Mouse (Mus musculus) left cerebral cortex, adult 9 months (tissue): ENCODE measurements at regions not wholly inside any gene's neighbourhood (a gene's known extent, or its start where the extent isn't known, plus 50 kb on each side); places are given as distances from the start of the nearest gene placed in this dataset.
"Not testable (repeated sequence)": the region's sequence is repeated elsewhere in the genome, so short reads cannot be mapped to it uniquely, and the experiment has no call there.

Experiments
- DNase-seq, 2 experiments: peaks; one replicate each; pipeline ENCODE4 v3.0.0; 2022; ENCODE audit warnings: low spot score in 2 of 2

DNA sequence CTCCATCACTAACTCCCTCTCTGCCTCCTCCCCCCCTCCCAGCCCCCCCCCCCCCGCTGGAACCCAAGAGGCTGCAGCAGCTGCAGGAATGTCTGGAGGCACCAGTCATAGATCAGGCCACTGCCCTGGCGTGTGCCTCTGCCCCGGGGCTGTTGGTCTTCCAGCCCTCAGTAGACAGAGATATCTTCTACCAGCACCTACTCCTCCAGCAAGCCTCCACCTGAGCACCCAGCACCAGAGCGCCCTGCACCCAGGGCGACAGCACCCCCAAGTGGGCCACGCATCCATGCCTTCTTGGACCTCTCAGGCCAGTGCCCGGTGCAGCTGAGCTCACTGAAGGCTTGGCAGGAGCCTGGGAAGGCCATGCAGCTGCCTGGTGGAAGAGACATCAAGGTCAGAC, 936.5 kb downstream of the Diaph3 start:
- no peak for DNase-seq

DNA sequence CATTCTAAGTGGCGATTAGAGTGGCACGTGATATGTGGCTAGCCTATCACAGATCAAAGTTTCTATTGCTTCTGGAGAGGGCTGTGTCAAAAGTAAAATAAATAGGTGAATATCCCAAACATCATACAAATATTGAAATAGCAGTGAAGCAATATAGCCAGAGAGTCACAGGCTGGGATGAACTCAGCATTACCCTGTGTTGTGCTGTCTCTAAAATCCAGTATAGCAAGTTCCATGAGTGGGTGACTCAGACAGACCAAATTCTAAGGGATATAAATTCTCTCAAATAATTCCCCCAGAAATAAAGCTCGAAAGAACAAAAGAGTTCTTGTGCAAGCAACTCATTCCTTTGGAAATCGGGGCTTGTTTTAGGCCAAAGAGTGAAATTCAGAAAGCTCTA, 943.2 kb downstream of the Diaph3 start:
- DNase-seq = no peak

DNA sequence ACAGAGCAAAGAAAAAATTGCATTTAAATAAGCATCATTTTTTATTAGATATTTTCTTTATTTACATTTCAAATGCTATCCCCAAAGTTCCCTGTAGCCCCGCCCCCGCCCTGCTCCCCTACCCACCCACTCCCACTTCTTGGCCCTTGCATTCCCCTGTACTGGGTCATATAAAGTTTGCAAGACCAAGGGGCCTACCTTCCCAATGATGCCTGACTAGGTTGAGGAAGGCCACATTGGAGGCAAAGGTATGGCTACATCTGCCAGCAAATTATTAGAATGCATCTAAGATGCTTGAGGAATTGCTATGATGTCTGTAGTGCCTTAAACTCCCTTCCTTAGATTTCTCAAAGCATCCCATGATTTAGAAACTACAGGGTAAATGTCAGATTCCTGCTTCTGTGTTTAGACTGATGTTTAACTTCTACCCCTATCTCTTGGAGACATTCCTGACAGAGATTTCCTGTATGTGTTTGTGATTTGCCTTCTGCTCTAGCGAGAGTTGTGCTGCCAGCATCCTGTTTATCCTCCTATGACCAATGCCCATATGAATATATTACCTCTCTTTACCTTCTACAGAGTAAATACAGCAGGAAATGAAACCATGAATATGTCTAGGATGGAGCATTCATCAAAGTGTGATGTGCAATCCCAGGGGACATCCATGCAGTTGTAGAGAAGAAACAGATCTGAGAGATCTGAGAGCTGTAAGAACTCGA, 956.2 kb downstream of the Diaph3 start:
- DNase-seq = no peak

DNA sequence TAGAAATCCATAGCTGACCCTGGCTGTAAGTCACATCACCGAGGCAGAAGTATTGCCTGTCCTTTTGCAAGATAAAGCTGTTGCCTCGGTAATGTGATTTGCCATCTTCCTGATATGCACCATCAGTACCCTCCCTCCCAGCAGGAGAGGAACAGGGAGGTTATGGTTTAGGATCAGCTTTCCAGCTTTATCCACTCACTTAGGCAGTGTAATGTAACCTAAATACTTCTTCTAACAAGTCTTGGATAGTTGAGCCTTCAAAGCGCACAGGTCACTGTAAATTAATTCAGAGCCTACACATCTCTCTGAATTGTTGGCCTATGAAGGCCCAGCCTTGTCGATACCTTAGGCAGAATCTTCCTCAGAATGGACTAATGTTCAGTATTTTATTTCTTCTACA, 962.5 kb downstream of the Diaph3 start:
- no peak for DNase-seq

DNA sequence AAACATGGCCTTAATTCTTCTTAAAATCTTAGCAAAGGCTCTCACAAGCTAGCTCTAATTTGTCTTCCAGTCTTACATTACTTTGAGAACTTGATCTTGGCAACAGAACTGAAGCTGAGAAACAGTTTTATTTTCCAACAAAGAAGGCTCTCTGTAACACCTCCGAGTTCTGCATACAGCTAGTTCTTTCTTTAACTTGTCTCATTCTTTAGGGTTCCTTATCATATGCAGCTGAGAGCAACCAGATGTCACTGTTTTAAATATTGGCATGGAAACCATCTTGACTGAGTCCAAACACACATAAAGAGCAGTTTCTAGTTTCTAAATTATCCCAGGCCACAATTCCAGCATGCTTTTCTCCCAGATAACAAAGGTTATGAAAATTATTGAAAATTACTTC, 969.9 kb downstream of the Diaph3 start:
- DNase-seq = peak; percentile 47 to 61

DNA sequence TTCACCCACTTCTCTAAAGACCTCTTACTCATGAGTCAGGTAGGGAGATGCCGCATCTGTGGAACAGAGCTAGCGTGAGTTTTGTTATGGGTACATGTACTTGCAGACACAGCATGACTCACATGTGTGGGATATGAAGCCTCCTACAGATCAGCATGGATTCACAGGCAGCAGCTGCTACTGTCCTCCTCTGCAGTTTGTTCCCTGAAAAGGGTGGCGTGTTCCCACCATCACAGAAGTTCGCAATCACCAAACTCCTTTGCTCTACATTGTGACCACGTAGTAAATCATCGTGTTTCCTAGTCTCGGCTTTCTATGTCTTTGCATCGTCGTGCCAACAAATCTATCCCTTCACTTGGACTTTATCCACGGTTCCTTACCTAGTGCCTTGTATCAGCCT, 981.9 kb downstream of the Diaph3 start:
- peak; percentile 87 to 88 for DNase-seq

DNA sequence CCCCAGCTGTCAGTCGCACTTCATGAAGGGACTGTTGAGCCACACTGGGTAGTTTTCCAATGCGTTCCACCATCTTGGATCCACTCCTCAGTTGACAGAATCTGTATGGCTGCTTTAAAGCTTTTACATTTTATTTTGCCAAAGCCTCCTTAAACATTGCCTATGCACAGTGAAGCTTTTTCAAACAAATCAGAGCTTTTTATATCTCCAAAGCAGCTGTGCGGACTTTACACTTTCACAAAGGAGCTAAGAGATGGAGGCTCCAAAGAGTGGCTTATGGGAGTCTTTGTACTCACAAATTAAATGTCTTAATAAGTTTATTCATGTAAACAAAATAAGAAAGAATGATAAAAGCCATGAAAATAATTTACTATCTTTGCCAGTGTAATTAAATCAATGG, 986.3 kb downstream of the Diaph3 start:
- DNase-seq = peak in 1 of 2 experiments; percentile 21

DNA sequence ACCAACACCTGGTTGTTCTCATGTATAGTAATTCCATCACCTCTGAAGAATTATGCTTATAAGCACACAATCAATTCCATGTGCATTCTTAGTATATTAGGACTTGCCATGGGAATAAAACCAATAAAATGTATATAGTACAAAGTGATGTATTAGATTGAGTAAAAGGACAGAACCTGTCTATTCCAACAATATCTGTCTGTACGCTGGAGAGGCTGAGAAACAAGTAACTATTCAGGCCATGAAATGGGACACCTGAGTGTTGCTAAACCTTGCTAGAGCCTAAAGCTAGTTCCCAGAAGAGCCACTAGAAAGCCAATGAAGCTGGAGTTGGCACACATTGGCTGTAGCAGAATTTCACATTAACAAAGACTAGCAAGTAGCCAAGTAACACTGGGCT, 989.8 kb downstream of the Diaph3 start:
- no peak for DNase-seq

DNA sequence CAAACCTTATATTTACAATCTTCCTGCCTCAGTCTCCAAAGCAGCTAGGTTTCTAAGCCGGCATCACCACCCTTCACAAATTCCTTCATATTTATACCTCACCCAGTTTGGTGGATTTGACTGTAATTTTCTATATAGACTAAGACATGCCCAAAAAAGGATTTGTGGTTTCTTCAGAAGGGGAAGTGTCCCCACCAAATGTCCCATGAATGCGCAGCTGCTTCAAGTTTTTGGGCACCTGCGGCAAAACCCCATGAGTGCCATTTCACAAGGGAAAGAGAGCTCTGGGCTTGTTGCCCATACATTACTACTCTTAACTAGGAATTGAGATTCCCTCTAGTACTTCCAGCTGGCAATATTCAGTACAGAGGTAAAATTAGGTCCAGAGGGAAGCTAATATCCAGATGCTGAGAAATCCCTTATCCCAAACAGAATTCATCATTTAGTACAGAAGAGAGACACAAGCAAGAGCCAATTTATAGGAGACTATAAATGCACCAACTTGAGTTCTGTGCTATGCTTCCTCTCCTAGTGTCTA, 990.6 kb downstream of the Diaph3 start:
- no peak for DNase-seq

DNA sequence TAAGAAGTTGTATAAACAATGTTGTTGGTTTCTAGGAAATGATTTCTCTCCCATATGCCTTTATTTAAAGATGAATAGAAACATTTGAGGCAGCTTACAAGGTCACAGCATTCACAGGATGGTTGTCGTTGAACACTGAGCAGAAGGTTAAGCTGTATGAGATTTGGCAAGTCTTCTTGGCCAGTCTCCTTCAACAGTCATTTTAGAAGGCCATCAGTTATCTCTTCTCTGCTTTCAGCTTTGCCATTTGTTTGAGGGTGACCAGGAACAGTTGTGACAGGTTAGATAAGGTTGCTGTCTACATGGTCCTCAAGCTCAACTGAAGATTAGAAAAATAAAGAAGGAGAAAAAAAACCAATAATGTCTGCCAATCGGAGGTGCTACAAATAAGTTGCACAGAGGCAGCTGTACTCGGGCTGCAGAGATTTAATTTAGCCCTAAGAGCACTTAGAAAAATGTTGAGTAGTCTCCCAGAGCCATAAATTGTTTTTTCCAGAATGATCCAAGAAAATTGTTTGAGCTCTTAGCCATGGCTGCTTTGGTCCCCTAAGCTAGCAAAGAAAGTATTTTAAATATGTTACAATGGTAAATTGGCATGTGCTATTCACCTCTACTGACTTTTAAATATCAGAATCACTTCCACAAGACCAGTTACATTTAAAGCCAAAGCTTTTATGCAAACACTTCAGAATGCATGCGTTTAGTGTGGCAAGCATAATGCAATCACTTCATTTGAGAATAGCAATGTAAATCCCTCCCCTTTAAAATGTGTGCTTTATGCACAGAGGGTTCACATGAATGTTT, 1025.6 kb downstream of the Diaph3 start:
- no peak for DNase-seq

DNA sequence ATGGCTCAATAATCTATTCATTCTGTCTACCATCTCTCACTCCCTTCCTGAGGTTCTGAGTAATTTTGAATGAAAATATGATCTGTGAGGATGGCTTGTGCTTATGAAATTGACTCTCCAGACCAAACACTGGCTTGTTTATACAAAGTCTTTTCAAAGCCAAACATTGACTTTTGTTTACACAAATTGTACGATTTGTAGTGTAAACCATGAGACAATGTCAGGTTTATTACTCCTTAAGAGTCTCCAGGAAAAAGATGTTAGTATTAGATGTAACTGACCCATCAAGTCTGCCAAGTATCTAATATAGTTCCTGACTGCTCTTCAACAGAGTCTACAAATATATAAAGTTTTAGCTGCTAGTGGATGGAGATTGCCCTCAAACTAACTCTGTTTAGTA, 1039.5 kb downstream of the Diaph3 start:
- no peak for DNase-seq

DNA sequence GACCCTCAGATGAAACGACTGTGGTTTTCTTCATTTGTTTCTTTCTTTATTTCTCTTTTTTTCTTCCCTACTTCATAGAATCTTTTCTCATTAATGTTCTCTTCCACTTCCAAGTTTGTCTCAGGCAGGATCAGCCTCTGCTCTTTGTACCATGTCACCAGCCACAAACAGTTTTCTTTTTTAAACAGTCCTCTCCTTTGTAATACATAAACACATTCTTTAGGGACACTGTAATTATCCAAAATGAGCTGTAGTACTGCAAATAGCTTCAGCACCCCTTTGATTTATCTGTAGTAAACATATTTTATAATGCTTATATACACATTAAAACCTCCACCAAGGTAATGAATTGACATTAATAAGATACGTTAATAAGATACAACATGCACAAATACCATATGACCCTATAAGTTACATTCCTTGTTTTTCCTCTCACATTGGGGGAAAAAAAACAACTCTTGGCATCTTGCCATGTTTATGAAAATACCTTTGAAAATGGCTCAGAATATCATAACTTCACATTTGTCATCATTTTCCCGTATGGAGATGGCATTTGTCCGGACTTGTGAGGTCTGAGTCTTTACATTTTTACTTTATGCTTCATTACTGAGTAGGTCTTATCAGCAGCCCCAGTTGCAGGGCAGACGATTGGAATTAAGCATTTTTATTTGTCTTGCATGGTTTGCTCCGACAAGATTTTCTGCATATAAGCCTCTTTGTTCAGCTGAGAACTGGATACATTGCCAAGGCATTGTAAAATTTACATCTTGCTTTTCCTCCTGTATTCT, 1070.5 kb downstream of the Diaph3 start:
- no peak for DNase-seq

DNA sequence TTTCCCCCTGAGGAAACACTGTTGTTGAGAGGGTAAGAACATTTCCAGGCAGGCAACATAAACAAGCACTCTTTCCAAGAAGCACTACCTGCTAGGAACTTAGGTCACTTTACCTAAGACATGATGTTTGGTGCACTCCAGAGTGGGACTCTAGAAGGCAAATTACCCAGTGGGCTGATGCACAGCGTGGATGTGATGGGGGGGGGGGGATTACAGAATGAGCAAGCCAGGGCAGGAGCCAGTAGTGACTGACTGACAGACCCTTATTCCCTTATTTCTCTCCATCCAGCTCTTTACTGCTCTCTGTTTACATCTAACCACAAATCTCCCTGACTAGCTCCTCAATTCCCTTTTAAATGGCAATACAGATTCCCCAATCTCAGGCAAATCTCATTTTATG, 1071.7 kb downstream of the Diaph3 start:
- DNase-seq = no peak

DNA sequence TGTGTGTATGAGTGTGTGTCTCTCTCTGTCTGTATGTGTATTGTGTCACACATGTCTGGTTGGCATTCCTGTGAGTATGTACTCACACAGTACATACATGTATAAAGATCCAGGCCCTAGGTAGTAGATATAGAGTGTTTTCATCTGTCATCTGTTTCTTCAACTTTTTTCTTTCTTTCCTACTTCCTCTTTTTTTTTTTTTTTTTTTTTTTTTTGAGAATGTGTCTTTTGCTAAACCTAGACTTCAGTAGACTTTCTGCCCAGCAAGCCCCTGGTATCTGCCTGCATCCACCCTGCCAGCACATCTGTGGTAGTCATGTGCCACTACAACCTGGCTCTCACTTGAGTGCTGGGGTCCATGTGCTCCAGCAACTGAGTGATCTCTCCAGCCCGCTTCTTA, 1073.3 kb downstream of the Diaph3 start:
- no peak for DNase-seq

DNA sequence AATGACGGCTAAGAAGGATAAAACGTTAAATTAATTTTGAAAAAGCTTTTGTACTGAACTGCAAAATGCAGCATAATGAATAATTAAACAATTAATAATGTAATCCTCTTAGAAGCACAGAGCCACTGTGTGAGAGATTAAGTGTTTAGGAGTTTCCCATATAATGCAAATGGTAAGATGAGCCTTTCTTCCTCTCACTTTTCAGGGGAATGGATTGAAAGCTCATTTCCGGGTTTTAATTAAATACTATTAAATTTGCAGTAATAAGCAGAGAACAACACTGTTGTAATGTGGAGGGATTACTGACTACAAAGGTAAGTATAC, 1077.5 kb downstream of the Diaph3 start:
- DNase-seq = no peak

DNA sequence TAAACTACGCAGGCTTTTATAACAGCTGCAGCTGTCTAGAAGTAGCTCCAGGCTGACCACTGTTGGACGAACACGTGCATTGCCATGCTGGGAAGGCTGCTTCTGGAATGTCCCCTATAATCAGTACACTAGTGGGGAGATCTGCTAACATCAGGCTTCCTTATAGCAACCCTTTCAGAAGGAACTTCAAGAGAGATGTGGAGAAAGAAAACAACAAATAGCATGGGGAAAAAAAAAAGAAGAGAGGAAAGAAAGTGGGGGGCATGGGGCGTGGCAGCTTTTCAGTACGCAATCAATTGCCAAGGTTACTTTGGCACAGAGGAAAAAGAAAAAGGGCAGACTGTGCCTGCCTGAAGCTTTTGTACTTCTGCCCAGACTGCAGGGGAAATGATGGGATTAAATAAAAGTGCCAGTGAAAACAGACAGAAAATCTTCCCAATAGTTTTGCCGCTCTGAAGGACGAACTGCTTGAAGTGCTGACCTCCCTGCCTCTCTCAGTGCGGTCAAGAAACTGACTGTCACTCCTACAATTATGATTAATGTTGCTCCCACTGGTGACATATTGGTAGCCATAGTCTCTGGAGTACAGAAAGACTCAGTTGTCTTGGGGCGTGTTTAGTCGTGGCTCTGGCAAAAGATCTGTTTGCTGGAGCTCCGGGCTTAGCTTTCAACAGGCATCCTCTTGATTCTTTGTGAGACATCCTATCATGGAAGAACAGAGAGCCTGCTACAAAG, 1078.0 kb downstream of the Diaph3 start:
- peak in 1 of 2 experiments; percentile 14 for DNase-seq

DNA sequence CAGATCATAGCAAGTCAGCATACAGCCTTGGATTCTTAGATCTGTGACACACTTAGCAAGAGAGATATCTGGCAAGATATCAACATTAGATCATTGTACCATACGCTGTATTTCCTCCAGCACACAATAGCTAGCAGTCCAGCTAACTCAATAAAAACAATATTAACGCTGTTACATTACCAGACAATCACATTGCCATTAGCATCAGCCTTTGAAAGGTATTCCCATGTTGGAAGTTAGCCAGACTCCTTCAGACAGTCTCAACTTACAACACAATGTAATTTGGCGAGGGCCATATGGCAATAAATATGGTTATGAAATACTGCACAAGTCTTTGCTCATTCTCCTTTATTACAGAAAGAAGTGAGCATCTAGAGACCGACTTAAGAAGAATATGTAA, 1084.0 kb downstream of the Diaph3 start:
- no peak for DNase-seq

DNA sequence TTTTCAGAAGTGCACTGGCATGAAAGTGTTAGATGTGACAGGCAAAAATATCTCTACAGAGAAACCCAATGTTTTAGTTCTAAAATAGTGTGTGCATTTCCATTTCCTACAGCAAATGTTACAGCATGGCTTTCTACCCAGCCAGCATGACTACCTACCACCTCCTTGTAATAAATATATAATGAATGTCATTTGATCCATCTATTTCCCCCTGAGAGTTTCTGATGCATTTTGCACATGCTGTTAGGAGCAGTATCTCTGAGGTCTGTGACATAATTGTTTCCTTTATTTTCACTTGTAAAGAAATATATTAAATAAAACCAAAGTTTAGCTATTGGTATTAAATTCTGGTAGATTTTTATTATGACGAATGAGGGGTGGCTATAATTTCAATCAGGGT, 1086.4 kb downstream of the Diaph3 start:
- no peak for DNase-seq

DNA sequence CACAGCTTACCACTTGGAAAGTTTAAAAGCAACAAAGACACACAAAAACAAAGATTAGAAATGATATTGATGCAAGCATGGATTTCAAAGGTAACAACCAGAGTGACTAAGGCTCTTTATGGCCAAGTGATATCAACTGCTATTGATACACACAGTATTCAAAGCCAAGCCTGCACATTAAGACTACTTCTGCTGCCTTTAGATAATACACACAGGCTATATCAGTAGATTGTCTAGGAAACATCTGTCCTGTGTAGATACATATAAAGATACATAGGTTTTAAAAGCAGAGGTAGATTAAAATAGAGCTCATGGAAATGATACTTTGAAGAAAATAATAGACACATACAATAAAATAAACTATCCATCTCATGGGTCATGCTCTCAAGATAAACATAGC, 1111.6 kb downstream of the Diaph3 start:
- DNase-seq = no peak

DNA sequence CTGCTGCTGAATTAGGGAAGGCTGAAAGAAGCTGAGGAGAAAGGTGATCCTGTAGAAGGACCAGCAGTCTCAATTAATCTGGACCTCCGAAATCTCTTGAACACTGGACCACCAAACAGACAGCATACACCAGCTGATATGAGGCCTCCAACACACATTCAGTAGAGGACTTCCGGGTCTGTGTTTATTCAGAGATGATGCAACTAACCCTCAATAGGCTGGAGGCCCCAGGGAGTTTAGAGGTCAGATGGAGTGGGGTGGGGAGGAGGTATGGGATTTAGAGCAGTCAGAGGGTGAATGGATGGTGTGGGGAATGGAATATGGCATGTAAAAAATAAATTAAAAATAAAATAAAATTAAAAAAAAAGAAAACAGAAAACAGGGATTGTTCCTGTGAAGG, 1123.4 kb downstream of the Diaph3 start:
- DNase-seq = not testable (repeated sequence)
